Mouse (Mus musculus) embryo, embryonic 11 days (tissue): Measurements from ENCODE around the gene Dpyd.

Source experiments
- DNase-seq: peaks from one replicate; pipeline ENCODE4 v3.0.0-alpha.2; 2015

The Dpyd gene

DNA sequence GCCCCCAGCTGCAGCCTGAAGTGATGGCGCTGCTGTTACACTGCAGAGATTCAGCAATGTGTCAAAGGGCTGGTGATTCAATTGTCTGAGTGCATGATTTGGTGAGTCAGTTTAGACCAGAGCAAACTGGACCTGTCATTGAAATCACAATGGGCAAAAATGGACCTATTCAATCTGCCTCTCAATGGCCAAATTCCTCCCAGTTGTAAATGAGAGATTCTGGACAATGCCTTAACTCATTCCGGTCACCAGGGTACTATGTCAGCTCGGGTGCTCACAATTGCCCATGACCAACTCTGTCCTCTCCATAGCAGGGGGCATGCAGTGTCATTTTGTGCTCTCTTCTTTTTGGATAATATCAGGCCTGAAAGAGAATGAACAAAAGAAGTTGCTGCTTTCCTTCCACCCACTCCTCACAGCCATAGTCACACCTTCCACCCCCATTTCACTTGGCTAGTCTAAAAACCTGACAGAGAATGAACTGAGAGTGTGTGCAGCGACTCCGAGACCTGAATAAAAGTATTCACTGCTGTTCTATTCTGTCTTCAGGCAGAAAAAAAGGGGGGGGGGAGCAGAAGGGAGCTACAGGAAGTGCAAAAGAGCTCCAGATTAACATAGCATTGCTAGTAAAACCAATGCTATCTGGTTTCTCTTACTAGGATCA lies 533.4 kb downstream of the Dpyd start:
- DNase-seq = peak; percentile 63

DNA sequence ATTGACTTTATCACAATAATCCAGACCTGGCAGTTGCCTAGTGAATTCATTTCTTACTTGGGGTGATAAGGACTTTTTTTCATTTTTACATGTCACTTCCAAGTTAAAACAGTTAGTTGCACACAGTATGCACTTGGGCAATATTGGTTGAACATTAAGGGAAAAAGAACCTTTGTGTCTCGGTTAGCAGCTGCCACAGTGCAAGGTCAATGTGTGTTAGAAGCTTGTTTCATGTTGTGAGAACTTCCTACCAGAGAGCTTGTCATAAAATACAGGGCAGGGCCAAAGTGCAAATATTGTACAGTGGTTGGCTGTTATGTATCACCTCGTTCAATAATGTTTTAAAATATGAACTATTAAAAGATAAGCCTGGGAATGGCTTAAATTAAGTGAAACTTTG lies 564.1 kb downstream of the Dpyd start:
- no peak for DNase-seq

DNA sequence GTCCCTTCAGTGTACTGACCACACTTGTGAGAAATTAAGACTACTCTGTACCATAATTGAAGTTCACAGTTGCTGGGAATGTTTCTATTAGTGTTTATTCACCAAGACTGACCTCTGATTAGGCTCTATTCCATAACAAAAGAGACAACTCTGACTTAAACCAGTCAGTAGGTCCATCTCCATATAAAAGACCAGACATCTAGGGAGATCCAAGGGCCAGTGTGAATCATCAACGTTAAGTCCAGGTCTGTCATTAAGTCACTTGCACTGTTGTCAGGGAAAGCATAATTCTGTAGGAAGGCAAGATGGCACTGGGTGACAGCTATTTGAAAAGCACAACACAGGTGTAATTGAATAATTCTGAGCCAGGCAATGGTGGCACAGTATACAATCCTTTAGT lies 566.1 kb downstream of the Dpyd start:
- DNase-seq = no peak

DNA sequence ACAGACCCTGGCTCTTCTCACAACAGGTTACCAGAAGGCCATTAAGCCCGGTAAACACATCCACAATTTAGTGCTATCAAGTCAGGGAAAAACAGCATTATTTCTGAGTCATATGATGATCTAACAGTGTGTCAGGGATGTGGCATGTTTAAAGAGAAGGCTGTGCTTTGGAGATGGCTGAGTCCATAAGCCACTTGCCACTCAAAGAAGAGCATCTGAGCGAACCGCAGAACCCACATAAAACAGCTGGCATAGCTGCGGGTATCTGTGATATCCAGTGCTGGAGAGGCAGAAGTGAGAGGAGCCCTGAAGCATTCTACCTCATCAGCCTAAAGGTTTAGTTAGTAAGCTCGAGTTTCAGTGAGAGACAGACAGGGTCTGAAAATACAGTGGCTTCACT lies 581.1 kb downstream of the Dpyd start:
- no peak for DNase-seq

DNA sequence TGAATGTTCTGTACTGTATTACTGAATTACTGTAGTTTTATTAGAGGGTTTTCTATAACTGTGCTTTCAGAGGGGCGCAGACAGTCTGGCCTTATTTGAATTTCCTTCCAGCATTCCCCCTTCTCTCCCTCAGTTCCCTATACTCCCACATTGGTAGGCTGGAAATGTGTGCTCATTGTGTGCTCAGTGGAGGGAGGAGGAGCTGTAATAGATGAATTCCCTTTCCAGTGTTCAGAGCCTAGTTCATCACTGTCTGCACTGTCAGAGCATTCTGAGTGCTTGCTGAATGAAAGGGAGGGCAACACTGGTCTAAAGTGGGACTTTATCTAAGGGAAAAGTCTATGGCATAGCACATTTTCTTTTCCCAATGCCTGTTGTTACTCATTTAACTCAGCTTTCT lies 582.9 kb downstream of the Dpyd start:
- no peak for DNase-seq

DNA sequence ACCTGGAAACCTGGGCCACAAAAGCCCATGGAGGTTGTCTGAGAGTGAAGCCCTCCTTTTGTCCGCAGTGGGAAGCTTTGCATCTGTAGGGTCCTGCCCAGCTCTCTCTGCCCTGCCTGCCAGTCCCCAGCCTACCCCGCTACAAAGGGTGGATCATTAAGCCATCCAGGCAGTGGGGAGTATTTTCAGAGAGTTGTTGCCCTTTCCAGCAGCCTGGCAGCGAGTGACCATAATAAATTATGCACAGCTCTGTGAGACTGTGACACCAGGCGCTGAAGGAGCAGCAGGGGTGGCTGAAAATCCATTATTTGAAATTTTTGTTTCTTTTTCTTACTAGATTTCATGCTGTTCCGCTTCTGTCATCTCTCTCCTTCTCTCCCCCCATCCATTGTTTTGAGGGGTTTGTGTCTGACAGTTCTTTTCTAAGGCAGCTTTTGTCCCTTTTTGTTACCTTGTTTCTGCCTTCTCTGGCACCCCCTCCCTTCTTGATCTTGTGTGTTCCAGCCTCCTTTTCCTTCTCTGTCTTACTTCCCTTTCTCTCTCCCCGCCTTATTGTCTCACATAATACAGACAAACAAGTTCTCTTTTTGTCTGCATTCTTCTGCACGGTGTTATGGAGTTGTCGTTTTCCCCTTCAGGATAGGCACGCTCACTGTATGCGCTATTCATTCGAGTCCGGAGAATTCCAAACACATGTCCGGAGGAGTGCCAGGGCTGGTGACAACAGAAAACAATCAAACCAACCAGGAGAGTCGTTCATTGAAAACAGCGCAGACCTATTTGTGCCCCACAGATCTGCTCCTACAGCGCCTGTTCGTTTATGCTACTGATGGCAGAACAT lies 592.9 kb downstream of the Dpyd start:
- peak; percentile 62 for DNase-seq

DNA sequence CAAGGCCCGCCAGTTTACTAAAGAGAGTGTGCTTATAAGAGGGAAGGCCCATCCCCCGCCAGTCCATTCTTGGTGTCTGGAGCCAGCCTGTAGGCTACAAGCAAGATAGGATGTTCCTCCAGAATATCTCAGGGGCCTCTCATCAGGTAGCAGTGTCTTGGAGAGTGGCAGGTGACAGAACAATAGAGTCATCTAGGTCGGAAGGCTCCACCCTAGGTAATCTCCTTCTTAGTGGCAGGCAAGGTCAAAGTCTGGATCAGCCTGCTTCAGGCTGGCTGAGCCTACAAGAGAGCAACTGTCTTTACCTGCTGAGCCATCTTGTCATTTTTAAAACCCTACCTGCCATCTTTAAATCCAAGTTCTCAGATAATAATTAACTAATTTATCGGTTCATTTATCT lies 596.7 kb downstream of the Dpyd start:
- DNase-seq = no peak

DNA sequence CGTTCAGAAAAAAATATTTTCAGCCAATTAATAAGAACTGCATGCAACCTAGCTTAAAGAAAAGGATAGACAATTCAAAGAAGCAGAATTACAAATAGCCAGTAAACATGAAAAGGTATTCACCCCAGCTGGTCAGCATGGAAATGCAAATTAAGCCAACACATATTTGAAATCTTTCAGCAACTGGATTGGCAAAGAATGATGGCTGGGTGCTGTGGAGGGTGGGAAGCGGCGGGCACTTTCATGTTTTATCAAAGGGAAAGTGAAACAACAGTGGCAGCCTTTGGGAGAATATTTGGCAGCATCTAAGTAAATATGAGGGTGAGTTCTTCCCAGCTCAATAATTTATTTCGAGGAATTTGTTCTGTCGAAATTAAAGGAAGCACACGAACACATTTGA lies 603.8 kb downstream of the Dpyd start:
- no peak for DNase-seq

DNA sequence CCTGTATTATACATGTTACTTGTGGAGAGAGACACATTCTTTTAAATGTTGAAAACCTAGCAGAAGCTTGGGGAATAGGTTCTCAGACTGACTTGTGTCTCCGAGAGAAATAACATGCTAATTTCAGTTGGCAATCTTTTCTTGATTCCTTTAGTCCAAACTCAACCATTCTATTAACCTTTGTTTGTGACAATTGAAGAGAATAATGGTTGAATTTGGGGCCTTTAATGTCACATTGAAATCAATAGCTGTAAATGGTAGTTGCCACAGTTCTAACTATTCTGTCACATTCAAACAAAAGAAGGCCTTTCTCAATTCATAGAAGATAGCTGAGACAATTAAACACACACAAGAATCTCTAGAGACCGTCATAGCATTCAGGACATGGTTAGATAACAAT lies 606.2 kb downstream of the Dpyd start:
- DNase-seq = no peak

DNA sequence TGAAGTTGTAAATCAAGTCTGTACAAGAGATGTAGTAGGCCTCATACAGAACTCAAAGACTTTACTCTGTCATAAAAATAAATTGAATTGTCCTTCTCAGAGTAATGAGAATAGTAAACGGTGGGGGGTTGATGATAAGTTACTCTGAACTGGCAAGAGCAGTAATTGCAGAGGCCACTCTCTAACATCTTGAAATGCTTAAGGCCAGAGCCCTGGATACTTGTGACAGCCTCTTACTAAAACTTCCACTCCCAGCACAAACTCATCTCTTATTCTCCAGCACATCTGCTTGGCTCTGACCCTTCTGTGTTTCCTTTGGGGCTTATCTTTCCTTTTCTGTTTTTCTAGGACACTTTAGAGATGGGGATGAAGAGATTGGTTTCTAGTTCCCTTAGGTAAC lies 606.7 kb downstream of the Dpyd start:
- DNase-seq = peak; percentile 44

DNA sequence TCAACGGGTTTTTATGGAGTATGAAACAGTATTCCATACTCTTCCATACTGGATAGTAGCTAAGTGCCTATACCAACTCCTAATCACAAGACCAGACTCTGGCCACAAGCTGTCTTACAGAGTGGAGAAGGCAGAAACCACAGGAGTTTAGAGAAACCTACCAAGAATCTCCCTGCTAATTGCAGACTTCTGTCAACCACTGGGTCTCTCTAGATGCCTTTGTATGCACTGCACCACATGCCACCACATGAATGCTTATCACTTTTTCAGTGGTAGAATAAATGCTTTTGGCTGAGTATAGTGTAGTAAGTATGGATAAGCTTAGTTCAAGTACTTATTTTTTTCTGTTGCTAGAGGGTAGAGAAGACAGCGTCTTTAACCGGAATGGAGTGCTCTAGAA lies 621.3 kb downstream of the Dpyd start:
- no peak for DNase-seq

DNA sequence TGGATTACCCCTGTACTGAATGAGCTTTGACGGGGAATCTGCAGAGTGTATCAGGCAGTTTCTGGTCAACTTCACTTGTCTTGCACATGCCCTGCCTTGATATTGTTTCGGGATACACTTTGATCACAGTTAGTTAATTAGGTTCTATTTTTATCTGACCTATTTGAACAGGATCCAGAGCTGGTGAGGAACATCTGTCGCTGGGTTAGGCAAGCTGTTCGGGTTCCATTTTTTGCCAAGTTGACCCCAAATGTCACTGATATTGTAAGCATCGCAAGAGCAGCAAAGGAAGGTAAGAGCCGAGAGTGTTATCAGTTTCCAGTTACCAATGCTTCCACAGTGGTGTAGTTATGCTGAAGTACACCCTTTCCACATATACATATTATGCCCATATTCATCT lies 632.1 kb downstream of the Dpyd start:
- no peak for DNase-seq

DNA sequence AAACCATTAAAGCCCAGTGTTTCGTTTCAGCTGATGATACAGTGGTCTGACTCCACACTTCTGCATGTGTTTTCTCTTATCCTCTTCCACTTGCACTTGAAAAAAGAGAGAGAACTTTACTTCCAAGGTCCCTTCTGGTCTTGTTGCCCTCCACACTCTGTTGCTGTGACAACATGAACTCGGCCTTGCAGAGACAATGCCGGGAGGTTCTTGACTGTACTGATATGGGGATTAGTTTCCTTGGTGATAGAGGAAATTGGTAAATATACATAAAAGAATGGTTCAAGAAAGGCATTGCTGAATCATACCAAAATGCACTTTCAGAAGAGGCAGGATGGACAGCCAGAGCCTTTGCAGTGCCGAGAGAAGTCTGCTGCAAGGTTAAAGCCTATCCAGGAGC lies 633.7 kb downstream of the Dpyd start:
- DNase-seq = no peak

DNA sequence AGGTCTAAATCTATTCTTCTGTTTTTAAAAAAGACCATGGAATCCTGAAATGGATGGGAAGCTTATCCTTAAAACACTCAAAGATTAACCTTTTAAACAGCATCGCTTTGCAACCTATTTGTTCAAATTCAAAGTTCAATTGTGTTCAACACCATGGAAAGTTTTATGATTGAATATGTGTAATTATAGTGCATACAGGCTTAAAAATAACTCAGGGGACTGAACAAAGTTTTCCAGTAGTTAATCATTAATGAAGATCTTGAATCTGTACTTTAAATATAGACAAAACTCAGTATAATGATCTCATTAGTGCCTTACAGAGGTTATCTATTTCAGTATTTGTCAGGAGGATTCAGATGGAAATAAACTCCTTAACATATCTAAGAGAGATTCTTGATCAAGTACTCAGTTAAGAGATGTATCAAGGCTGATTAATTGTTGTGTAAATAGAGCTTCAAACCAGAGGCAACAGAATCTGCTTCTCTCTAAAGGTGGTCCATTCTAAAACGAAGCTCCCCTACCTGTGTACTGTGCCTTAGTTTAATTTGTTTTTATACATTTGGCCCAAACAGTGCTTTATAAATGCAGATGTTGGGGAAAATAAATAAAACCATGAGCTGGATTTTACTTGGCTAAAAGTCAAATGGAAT lies 659.0 kb downstream of the Dpyd start:
- no peak for DNase-seq

DNA sequence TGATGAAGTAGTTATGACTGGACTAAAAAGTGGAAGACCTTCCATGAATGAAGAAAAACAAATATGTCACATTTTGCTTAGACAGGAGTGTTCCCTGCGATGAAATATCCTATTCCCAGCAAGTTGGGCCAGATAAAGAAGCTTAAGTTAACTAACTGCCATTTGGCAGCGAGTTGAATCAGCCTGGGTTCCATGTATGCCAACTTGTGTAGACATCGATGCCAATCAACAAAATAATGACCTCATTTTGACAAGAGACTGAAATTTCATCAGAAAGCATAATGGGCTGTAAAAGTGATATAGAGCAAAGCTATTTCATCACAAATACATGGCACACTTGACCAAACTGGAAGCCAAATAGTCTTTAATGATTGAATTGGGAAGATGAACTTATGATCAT lies 681.3 kb downstream of the Dpyd start:
- no peak for DNase-seq

DNA sequence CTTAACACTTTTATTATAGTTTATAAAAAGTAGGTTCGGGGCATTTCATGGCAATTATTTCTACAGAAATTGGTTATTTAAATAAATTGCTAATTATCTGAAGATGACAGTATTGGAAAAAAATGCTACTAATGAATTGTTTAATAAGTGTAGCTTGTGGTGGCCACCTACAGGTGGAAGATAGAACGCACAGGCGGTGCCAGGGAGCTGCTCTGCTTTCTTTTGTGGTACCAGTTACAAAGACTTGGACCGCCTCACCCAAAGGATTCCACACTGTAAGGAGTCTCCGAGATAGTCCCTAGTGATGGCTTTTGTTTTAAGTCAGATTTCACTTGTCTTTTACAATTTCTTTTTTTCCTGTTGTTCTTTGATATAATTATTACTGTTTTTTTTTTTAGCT lies 694.6 kb downstream of the Dpyd start:
- DNase-seq = peak; percentile 35

DNA sequence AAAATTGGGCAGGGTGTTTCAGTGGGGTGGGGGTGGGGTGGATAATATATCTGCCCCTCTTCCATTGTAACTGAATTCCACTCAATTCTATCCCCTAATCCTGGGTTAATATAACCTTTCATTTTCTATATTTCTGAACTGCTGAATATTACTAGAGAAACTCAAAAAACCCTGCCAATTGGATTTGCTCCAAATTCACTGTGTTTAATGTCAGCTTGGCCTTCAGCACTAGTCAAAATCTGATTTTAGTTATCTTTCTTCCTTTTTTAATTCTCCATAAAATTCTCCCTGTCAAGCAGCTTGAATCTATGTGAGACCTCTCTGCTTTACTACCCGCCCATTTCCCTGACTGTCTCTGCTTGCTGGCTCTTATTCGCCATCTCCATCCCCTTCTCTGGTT lies 713.3 kb downstream of the Dpyd start:
- no peak for DNase-seq

DNA sequence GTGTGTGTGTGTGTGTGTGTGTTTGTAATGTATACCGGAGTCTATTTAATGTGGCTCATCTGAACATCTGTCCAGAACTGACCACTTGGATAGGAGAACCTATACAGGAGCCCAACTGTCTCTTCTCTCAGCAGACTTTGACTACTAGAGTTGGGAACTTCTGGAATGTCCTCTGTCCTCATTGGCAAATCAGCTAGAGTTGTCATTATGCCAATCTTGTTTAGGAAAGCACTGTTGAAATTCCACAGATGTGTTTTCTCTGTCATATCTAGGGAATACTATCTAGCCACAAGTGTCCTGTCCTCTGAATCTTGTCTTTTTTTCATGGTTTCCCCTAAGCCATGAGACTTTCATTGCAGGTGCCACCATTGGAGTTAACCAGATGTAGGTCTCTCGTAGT lies 718.7 kb downstream of the Dpyd start:
- no peak for DNase-seq

DNA sequence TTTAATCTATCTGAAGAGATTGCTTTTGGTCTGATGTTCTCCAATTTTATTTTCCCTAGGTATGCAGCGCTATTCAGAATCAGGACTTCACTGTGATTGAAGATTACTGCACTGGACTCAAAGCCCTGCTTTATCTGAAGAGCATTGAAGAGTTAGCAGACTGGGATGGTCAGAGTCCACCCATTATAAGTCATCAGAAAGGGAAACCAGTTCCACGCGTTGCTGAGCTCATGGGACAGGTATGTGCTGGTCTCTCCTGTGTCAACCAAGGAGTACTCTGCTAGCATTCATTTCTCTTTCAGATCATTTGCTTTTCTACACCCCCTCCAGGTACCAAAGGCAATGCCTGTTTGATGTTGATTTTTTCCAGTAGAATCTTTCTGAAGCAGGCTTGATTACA lies 752.8 kb downstream of the Dpyd start:
- no peak for DNase-seq

DNA sequence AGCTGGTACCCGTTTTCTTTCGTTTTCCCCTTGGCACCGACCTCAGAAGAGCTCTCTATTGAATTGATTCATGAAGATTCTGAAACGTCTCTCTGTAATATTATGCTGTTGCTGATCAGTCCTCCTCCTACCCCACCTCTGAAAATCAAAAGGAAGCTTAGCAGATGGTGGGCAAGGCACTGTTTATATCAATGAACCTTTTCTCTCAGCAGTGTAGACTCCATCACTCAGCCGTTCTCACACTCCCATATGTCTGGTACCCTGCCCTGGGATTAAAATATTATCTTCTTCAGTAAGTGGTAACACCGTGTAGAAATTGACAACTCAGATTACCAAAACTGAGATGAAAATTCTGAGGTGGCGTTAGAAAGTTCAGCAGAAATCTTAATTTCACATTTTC lies 767.1 kb downstream of the Dpyd start:
- DNase-seq = no peak

DNA sequence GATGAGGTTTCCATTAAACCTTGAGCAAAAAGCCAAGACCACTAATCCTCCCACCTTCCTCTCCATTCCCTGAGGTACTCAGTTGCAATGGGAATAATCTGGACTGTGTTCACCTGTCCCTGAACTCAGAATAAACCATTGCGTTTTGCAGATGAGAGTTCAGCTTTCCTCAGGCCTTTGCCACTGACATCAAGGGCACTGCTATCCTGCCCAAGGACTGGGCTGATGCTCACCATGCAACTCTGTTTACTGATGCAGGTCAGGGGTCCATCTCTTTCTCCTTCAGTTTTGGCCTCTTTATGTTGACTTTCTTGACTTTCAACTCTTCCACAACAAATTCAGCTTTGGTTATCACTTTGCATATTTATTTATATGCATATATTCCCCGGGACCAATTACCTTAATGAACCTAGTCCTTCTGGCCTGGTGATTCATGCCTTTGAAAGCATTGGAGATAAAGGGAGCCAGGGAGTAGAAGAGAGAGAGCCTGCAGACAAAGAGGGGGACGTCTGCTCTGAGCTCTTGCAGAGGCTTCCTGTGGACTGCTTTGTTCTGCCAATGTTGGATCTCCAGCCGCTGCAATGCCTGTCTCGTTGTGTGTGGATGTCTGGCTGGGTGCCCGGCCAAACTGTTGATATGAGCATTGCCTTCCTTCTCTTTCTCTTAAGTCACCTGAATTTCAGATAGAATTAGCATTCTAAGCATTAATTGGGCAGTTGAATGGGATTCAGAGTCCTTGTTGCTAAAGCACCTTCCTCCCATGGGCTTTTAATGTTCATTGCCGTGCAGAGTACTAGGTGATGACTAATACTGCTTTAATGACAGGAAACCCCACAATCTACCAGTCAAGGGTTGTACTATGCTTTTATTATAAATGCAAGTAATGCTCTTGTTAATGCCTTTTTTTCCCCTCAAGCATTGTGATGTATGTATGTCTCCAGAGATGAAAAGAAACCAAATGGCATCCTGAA lies 771.7 kb downstream of the Dpyd start:
- DNase-seq = peak; percentile 4

DNA sequence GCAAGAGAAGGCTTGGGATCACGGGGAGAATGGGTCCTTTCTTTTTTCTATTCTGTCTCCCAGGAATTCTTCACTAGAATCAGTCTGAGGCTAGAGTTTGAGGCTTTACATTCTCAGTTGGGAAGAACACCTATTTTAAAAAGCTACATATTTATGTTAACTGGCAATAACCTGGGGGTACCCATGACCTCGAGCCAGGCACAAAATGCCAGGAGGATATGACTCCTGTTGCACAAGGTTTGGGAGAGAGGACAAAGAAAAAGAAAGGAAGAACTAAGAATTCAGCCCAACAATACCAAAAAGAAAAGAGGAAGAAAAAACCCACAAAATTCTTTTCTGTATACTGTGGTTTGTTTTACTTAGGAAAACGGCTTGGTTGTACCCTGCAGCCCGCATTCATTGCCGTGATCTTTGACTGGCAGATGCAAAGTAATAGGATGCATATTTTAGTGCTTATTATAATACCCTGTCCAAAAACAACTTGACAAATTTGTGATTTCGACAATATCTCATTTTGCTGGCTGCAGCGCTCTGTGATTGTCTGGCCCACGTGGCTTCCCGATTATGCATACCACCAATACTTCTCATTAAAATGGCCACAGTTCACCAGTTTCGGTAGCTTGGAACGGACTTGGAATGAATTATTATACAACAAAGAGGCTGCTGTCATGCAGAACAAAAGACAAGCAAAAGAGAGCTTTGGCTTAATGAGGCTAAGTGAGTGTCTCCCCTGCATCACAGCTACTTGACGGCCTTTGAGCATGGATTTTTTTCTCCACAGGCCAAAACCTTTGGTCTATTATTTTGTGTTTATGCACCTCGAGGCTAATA lies 799.8 kb downstream of the Dpyd start:
- DNase-seq = peak; percentile 43
